In the genomic region with DNA sequence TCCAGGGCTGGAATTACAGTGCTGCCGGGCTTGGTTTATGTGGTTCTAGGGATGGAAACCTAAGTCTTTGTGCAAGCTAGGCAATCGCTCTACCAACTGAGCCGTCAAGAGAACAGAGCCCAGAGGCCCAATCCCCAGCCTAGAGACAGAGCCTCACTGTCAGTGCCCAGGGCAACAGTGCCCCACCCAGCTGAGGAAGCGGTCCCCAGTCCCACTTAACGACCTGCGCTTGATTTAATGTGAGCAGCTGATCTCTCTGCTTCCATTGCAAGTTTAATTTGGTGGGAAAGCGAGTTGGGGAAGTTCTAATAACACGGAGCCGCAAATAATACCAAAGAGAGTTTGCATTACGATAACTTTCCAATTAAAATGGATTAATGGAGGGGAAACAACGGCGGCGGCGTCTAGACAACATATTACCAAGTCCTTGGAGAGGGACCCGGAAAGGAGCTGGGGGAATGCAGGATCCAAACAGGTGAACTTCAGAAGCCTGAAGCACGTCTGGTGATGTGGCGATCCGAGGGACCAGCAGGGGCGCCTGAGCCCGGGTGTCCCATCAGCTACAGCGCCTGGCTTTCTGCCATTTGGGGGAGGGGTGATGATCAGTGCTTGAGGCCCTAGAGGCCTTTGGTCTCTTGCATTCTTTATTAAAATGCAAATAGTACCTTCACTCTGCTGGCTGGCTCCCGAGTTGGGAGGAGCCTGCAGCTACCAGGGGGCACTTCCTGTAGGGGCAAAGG, we compare ENCODE assay signal across 9 mouse cellular contexts. TPM values are rescaled to one million over a fixed set of nuclear protein-coding genes. Genes with fewer than 3 reads are reported as not detected.
DNase-seq lines count a peak whose midpoint lies in the region; ATAC-seq and TF ChIP-seq lines count a peak whose summit lies in the region.
"Had no signal": no experiment of that assay in that cellular context is flagged by ENCODE, and none has a peak within 500 bp of the region (broad histone marks: within the 10 kb centered on the region; RNA-seq: fewer than 3 reads in every experiment).

No protein-coding gene starts in this region.

- H3K4me3 ChIP-seq in lung, embryonic 14.5 days (ENCODE audit: low read depth, low read length): no peak overlapping the region
- no peak overlapping the region for H3K4me3 ChIP-seq in embryonic facial prominence, embryonic 10.5 days
- no peak overlapping the region for H3K4me3 ChIP-seq in midbrain, embryonic 13.5 days (replicated peaks)
- H3K4me3 ChIP-seq: embryonic facial prominence, embryonic 15.5 days had no signal

- H3K9ac ChIP-seq in lung, embryonic 14.5 days: no peak overlapping the region
- no peak overlapping the region for H3K9ac ChIP-seq in midbrain, embryonic 13.5 days (replicated peaks)
- H3K9ac ChIP-seq: embryonic facial prominence, embryonic 15.5 days had no signal

- ATAC-seq in lung, embryonic 14.5 days (ENCODE audit: insufficient read depth): no peak
- peak; percentile 57; the same call in 1 of the 2 replicates for ATAC-seq in midbrain, embryonic 13.5 days

- 0 out of 2 replicates have a peak, but pooled peaks cover 3% of the 10 kb centered on the region for H3K27me3 ChIP-seq in lung, embryonic 14.5 days (ENCODE audit: insufficient read depth, low read length)
- peaks cover 36% of the 10 kb centered on the region for H3K27me3 ChIP-seq in embryonic facial prominence, embryonic 10.5 days (replicated peaks; ENCODE audit: low read depth, poor library complexity, severe bottlenecking)
- no peaks in the 10 kb centered on the region; the same call in 1 of the 2 replicates for H3K27me3 ChIP-seq in midbrain, embryonic 13.5 days

- TF ChIP-seq CTCF in lung, embryonic 14.5 days (IDR thresholded peaks at IDR 0.05; ENCODE audit: low read depth): peak; percentile 52

- no peaks in the 10 kb centered on the region for H3K36me3 ChIP-seq in lung, embryonic 14.5 days (ENCODE audit: insufficient read depth)
- no peaks in the 10 kb centered on the region for H3K36me3 ChIP-seq in embryonic facial prominence, embryonic 10.5 days (replicated peaks)
- H3K36me3 ChIP-seq in midbrain, embryonic 13.5 days: no peaks in the 10 kb centered on the region
- H3K36me3 ChIP-seq: embryonic facial prominence, embryonic 15.5 days had no signal

- DNase-seq in lung, embryonic 14.5 days: peak; percentile 85
- no peak for DNase-seq in lung, postnatal 14 days
- peak; percentile 55 for DNase-seq in embryonic facial prominence, embryonic 10.5 days (ENCODE audit: low spot score)
- DNase-seq in kidney, adult 11 months: peak; percentile 51
- DNase-seq in adrenal gland, postnatal 4 days (ENCODE audit: low spot score in 2 of 2): no peak
- no peak for DNase-seq in layer of hippocampus, postnatal 25 days (ENCODE audit: extremely low spot score in 1 of 2, low spot score in 1 of 2)
- DNase-seq in urinary bladder, adult 18-20 months (ENCODE audit: low spot score in 2 of 2): no peak

- H3K9me3 ChIP-seq in lung, embryonic 14.5 days (ENCODE audit: low read depth, low read length): no peaks in the 10 kb centered on the region
- H3K9me3 ChIP-seq in embryonic facial prominence, embryonic 10.5 days: no peaks in the 10 kb centered on the region
- no peaks in the 10 kb centered on the region for H3K9me3 ChIP-seq in midbrain, embryonic 13.5 days
- H3K9me3 ChIP-seq: embryonic facial prominence, embryonic 15.5 days had no signal

- no peak overlapping the region for H3K27ac ChIP-seq in lung, embryonic 14.5 days (ENCODE audit: low read depth)
- peak overlapping the region; percentile 16; the same call in 1 of the 2 replicates for H3K27ac ChIP-seq in embryonic facial prominence, embryonic 10.5 days (replicated peaks)
- peak overlapping the region; percentile 53 for H3K27ac ChIP-seq in midbrain, embryonic 13.5 days
- H3K27ac ChIP-seq: embryonic facial prominence, embryonic 15.5 days had no signal

- peaks cover 6% of the 10 kb centered on the region for H3K4me1 ChIP-seq in lung, embryonic 14.5 days (ENCODE audit: insufficient read depth)
- H3K4me1 ChIP-seq in embryonic facial prominence, embryonic 10.5 days: peaks cover 58% of the 10 kb centered on the region
- peaks cover 62% of the 10 kb centered on the region for H3K4me1 ChIP-seq in midbrain, embryonic 13.5 days (replicated peaks)

- 28% methylated on average over 22 of the region's 22 CpGs for WGBS in lung, embryonic 14.5 days
- 18% methylated on average over 22 of the region's 22 CpGs for WGBS in embryonic facial prominence, embryonic 10.5 days
- WGBS in midbrain, embryonic 13.5 days: 14% methylated on average over 22 of the region's 22 CpGs

- H3K4me2 ChIP-seq in lung, embryonic 14.5 days: no peak overlapping the region
- peak overlapping the region; percentile 17; the same call in 1 of the 2 replicates for H3K4me2 ChIP-seq in midbrain, embryonic 13.5 days (replicated peaks)
- H3K4me2 ChIP-seq: embryonic facial prominence, embryonic 15.5 days had no signal

RNA-seq across cellular contexts. Expression of a gene that starts 36.8 kb away (rescaled TPM):
- polyA plus RNA-seq in lung, embryonic 14.5 days (2014; fragmentation: Nextera tagmentation; extraction: Ambion mirVana): 1,598 and 1,617 TPM in 2 replicates
- 1,152 and 1,189 TPM in 2 replicates for polyA plus RNA-seq in embryonic facial prominence, embryonic 10.5 days (2016; fragmentation: Nextera tagmentation; extraction: Ambion mirVana)
- polyA plus RNA-seq in midbrain, embryonic 13.5 days (2015; fragmentation: Nextera tagmentation; extraction: Ambion mirVana): 860 and 872 TPM in 2 replicates
- 1,000 to 10,000 TPM; 2,291 to 2,466 TPM for total RNA-seq in adrenal gland, postnatal 4 days (2021)
- total RNA-seq in layer of hippocampus, postnatal 25 days (2021): 1,000 to 10,000 TPM; 1,278 to 1,525 TPM

Comparison
In these comparisons a context has a peak if more than half of its experiments do, and no peak if none do; other contexts are left out.
1. DNase-seq: peak in lung, embryonic 14.5 days (single experiment), embryonic facial prominence, embryonic 10.5 days (single experiment) and kidney, adult 11 months (single experiment); none in lung, postnatal 14 days (single experiment), adrenal gland, postnatal 4 days (0 of 2), layer of hippocampus, postnatal 25 days (0 of 2) and urinary bladder, adult 18-20 months (0 of 2).